Mouse (Mus musculus) G1E (cell line): Measurements from ENCODE around the gene Ppp4r1. TPM values are rescaled to one million over a fixed set of nuclear protein-coding genes. Genes with fewer than 3 reads are reported as not detected.

ENCODE experiments used
- ATAC-seq: 2 replicates; pipeline ENCODE4 v1.8.0; 2016; ENCODE audit warnings: mild to moderate bottlenecking; ENCODE audit not compliant: insufficient number of reproducible peaks, poor library complexity, low FRiP score, severe bottlenecking; ENCODE audit errors: extremely low read depth
- DNase-seq: peaks from one replicate; pipeline ENCODE4 v3.0.0; 2012; ENCODE audit warnings: low spot score
- H3K27me3 ChIP-seq: 2 replicates; pipeline ENCODE4 v1.6.1; 2012; ENCODE audit warnings: mild to moderate bottlenecking, low read length, inconsistent platforms; ENCODE audit not compliant: insufficient read depth
- H3K36me3 ChIP-seq: replicated peaks from 2 replicates; pipeline ENCODE3; 2012; ENCODE audit warnings: mild to moderate bottlenecking, inconsistent platforms
- H3K4me1 ChIP-seq: 2 replicates; pipeline ENCODE4 v1.6.1; 2012; ENCODE audit warnings: low read depth, low read length, inconsistent platforms, mixed read lengths; ENCODE audit not compliant: insufficient read depth
- H3K4me3 ChIP-seq: 2 replicates; pipeline ENCODE4 v1.5.1; 2012; ENCODE audit warnings: low read depth, mild to moderate bottlenecking, inconsistent platforms, low read length, moderate library complexity, mixed read lengths
- H3K9me3 ChIP-seq: replicated peaks from 2 replicates; pipeline ENCODE4 v1.6.1; 2012; ENCODE audit warnings: inconsistent platforms
- CTCF ChIP-seq: IDR thresholded peaks from 2 replicates; pipeline ENCODE4 v1.5.1; 2012; ENCODE audit warnings: low read depth, low read length, inconsistent platforms, mixed read lengths
- GATA1 ChIP-seq: IDR thresholded peaks from 2 replicates; pipeline ENCODE4 v1.6.1; 2012; ENCODE audit warnings: borderline replicate concordance, low read length, inconsistent platforms, mixed read lengths
- GATA2 ChIP-seq: IDR thresholded peaks from 2 replicates; pipeline ENCODE4 v1.6.1; 2012; ENCODE audit warnings: low read depth, low read length, inconsistent platforms, borderline replicate concordance
- POLR2AphosphoS5 ChIP-seq: IDR thresholded peaks from 2 replicates; pipeline ENCODE4 v1.6.1; 2012; ENCODE audit warnings: low read depth, low read length, inconsistent platforms; ENCODE audit not compliant: insufficient replicate concordance
- TAL1 ChIP-seq: conservative IDR thresholded peaks from 2 replicates; pipeline ENCODE4 v1.6.1; 2012; ENCODE audit warnings: low read depth, low read length, inconsistent platforms, mixed read lengths
- polyA plus RNA-seq: library from polyadenylated mRNA; stranded (reverse); fragments of >175 nt; gene quantifications from 2 replicates; pipeline ENCODE4 v1.2.3, GENCODE M21; 2012
- total RNA-seq, 2 experiments: library from RNA; stranded (forward) in 1 of 2; stranded (reverse) in 1 of 2; fragments of 200-1000 nt in 1 of 2; fragments of >200 nt in 1 of 2; fragmentation: Nextera tagmentation in 1 of 2; gene quantifications; 2 replicates each; pipeline ENCODE4 v1.2.3; 2014 to 2017

Gene Ppp4r1
- total and polyA plus RNA-seq, 3 experiments = 20.0 to 33.0 (median 32.8) TPM

DNA sequence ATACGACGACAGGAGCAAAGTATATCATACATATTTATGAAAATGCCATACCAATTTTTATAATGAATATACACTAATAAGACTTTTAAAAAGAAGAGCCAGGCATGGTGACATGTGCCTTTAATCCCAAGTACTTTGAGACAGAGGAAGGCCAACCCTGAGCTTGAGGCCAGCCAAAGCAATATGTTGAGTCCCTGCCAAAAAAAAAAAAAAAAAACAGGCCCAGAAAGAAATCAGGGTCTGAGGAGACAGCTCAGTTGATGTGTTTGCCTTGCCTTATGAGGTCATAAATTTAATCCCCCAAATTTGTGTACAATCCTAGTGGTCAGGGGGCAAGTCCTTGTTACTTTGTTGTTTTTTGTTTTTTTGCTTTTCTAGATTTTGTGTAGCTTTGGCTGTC lies 1.4 kb upstream of the Ppp4r1 start:
- no peak for TF ChIP-seq CTCF
- TF ChIP-seq POLR2AphosphoS5 = no peak
- TF ChIP-seq GATA2 = no peak
- TF ChIP-seq TAL1 = no peak
- H3K9me3 ChIP-seq = no peaks in the 10 kb centered on the region
- DNase-seq (no peak), ATAC-seq (no peak)
- H3K4me3 ChIP-seq = no peak overlapping the region
- H3K27me3 ChIP-seq = peaks cover 12% of the 10 kb centered on the region
- peaks cover 18% of the 10 kb centered on the region for H3K4me1 ChIP-seq
- H3K36me3 ChIP-seq = peaks cover 12% of the 10 kb centered on the region

DNA sequence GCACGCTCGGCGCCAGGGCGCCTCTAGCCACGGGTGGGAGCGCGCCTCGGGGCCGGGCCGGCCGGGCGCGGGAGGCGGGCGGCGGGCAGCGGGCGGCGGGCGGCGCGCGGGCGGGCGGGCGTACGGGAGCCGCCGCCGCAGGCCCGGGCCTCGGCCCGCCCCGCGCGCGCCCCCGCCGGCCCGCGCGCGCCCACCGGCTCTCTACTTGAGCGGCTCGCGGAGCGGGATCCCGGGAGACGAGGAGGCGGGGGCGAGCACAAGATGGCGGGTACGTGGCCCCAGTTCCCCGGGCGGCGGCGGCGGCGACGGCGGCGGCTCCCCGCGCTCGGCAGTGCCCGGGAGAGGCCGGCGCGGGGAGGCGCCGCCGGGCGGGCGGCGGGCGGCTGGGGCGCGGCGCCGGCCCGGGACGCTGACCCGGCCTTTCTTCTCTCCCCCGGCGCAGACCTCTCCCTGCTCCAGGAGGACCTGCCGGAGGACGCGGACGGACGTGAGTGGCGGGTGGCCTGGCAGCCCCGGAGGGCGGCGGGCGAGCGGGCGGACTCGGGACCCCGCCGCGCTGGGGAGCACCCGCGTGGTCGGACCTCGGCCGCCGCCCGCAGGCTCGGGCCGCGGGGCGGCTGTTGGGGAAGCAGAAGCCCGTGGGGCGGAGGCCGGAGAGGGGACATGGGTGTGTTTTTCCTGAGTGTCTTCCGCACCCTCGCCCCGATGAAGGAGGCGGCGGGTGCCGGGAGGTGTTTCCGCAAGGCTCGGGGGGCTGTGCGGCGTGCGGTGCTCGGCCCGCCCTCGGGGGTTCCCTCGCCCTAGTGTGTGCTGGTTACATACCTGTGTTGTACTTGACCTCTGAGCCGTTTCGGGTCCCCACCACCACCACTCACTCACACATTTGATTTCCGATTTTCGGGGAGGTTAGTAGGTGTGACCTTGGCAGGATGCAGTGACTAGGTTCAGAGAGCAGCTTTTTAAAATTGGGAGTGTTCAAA lies 1.1 kb downstream of the Ppp4r1 start:
- peaks cover 33% of the 10 kb centered on the region for H3K36me3 ChIP-seq
- DNase-seq (peak; percentile 88), ATAC-seq (0 out of 2 replicates have a peak, but pooled peaks have one; percentile 30)
- H3K9me3 ChIP-seq = no peaks in the 10 kb centered on the region
- H3K27me3 ChIP-seq = peaks cover 7% of the 10 kb centered on the region; the same call in 1 of the 2 replicates
- TF ChIP-seq TAL1 (no peak), GATA1 (no peak), POLR2AphosphoS5 (no peak), CTCF (no peak)
- peak overlapping the region; percentile 87 for H3K4me3 ChIP-seq
- H3K4me1 ChIP-seq = peaks cover 30% of the 10 kb centered on the region

DNA sequence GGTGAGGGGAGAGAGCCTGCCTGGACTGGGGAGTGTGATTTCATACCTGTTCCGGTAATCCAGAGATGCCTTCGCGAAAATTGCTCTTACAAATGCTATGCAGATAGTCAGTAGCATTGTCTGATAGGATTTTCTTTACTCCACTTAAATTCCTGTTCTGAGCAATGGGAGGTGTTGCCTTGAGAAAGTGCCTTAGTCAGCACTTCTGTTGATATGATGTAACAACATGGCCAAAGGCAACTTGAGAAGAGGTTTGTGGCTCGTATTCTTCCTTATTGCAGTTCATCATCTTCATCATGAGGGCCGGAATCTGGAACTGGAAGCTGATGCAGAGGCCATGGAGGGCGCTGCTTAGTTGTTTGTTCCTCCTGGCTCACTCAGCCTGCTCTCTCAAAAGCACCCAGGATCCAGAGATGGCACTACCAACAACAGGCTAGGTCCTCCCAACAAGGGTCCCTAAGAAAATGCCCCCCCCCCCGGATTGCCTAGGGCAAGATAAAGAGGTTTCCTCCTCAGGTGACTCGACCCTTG lies 2.3 kb downstream of the Ppp4r1 start:
- Histone ChIP-seq H3K9me3 (no peaks in the 10 kb centered on the region), H3K4me1 (peaks cover 36% of the 10 kb centered on the region), H3K27me3 (no peaks in the 10 kb centered on the region), H3K36me3 (peaks cover 43% of the 10 kb centered on the region), H3K4me3 (no peak overlapping the region; the same call in 1 of the 2 replicates)
- TF ChIP-seq TAL1 (no peak), GATA2 (no peak), GATA1 (no peak), CTCF (no peak), POLR2AphosphoS5 (no peak)
- no peak for DNase-seq
- no peak for ATAC-seq

DNA sequence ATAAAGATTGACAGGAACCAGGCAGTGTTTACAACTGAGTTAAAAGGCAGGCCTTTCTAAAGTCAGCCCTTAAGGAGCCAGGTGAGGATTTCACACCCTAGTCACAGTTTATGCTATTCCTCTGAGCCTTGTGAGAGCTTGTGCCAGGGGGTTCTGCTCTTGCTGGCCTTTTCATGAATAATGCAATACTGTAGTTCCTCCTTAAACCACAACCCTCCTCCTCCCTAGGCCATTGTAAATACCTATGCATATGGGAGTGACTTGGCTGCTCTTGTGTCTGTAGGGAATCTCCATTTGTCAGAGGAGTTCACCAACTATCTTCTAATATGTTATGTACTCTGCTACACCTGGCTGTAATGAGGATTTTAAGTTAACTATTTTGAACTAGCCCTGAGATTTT lies 3.3 kb downstream of the Ppp4r1 start:
- DNase-seq (no peak), ATAC-seq (no peak)
- Histone ChIP-seq H3K36me3 (peaks cover 48% of the 10 kb centered on the region), H3K27me3 (no peaks in the 10 kb centered on the region), H3K4me1 (peaks cover 36% of the 10 kb centered on the region), H3K4me3 (no peak overlapping the region), H3K9me3 (no peaks in the 10 kb centered on the region)
- TF ChIP-seq GATA1 (no peak), TAL1 (no peak), CTCF (no peak), POLR2AphosphoS5 (no peak), GATA2 (no peak)

DNA sequence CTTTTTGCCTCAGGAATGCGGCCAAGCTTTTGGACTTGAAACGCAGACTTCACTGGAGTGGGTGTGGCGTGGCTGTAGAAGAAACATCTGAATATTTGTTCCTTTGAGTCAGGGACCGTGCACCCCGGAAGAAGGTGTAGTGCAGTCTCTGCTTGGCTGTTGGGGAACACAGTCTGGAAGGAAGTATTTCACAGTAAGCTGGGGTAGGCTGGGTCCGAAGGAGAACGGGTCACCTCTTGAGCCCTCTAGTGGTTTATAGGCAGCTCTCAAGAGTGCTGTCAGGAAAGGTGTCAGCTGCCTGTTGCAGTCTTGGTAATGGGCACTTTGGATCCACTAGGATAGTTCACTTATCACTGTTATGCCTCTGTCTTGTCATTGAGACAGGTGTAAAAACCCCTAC lies 3.9 kb downstream of the Ppp4r1 start:
- ATAC-seq (no peak), DNase-seq (no peak)
- H3K9me3 ChIP-seq = no peaks in the 10 kb centered on the region
- H3K4me3 ChIP-seq = no peak overlapping the region
- H3K27me3 ChIP-seq = no peaks in the 10 kb centered on the region
- peaks cover 36% of the 10 kb centered on the region for H3K4me1 ChIP-seq
- peaks cover 49% of the 10 kb centered on the region for H3K36me3 ChIP-seq
- TF ChIP-seq CTCF = no peak
- no peak for TF ChIP-seq GATA1
- no peak for TF ChIP-seq POLR2AphosphoS5
- no peak for TF ChIP-seq GATA2
- TF ChIP-seq TAL1 = no peak

DNA sequence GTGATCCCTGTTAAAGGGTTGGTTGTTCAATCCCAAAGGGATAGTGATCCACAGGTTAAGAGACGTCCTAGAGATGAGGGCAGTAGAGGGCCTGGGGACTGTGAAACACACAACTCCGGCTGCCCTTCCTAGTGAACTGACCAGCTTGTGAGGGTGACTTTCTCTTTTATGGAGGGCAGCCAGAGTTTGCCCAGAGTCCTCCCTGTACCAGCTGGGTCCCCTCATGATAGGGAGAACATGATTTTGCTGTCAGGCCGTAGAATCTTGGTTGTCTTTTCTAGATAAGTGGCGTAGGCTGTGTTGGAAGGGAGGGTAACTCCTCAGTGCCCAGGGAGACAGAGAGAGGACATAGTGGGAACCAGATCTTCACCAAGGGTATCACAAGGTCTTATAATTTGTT lies 4.9 kb downstream of the Ppp4r1 start:
- TF ChIP-seq POLR2AphosphoS5 (no peak), CTCF (no peak), GATA2 (no peak), GATA1 (no peak), TAL1 (no peak)
- Histone ChIP-seq H3K36me3 (peaks cover 59% of the 10 kb centered on the region), H3K4me1 (peaks cover 35% of the 10 kb centered on the region), H3K9me3 (no peaks in the 10 kb centered on the region), H3K27me3 (no peaks in the 10 kb centered on the region), H3K4me3 (no peak overlapping the region)
- no peak for DNase-seq
- ATAC-seq = no peak
